Comparison of ENCODE assay signal across 16 mouse cellular contexts in genomic region chr1:55449779-55450178, GRCm38 (mm10).
"Had no signal": no experiment of that assay in that cellular context is flagged by ENCODE, and none has a peak within 500 bp of the region (broad histone marks: within the 10 kb centered on the region; RNA-seq: fewer than 3 reads in every experiment).

No protein-coding gene starts in this region.

- H3K9ac ChIP-seq: liver, postnatal 0 days; lung, embryonic 15.5 days; midbrain, embryonic 13.5 days; neural tube, embryonic 12.5 days; stomach, embryonic 15.5 days had no signal

- ATAC-seq: liver, postnatal 0 days; lung, postnatal 0 days; midbrain, embryonic 16.5 days had no signal

- H3K4me2 ChIP-seq: lung, embryonic 15.5 days; midbrain, embryonic 11.5 days; midbrain, embryonic 13.5 days; neural tube, embryonic 12.5 days; stomach, embryonic 15.5 days had no signal

- H3K27me3 ChIP-seq: lung, embryonic 15.5 days; megakaryocyte, embryonic 14.5 days; midbrain, embryonic 13.5 days; neural tube, embryonic 12.5 days; stomach, embryonic 15.5 days had no signal

- H3K27ac ChIP-seq: lung, embryonic 15.5 days; macrophage; midbrain, embryonic 13.5 days; neural tube, embryonic 12.5 days; stomach, embryonic 15.5 days; stomach, postnatal 0 days had no signal

- H3K36me3 ChIP-seq: lung, embryonic 15.5 days; midbrain, embryonic 13.5 days; neural tube, embryonic 12.5 days; stomach, embryonic 15.5 days had no signal

- H3K4me1 ChIP-seq: megakaryocyte, embryonic 14.5 days; neural tube, embryonic 12.5 days; stomach, embryonic 15.5 days had no signal

- DNase-seq: liver, postnatal 0 days; lung, adult 2 months; lung, postnatal 14 days; lung, postnatal 36 days; right cerebral cortex, postnatal 14 days; thymus, adult 2 months had no signal

- H3K4me3 ChIP-seq: lung, embryonic 15.5 days; megakaryocyte, embryonic 14.5 days; midbrain, embryonic 13.5 days; neural tube, embryonic 12.5 days; stomach, embryonic 15.5 days had no signal

- H3K9me3 ChIP-seq: lung, embryonic 15.5 days; megakaryocyte, embryonic 14.5 days; midbrain, embryonic 13.5 days; neural tube, embryonic 12.5 days; stomach, embryonic 15.5 days had no signal
